Mouse (Mus musculus) C2C12 (cell line): ENCODE data around the gene Bend6.

Experiments
- CTCF ChIP-seq: IDR thresholded peaks from one replicate; pipeline ENCODE4 v1.5.1; 2011; ENCODE audit not compliant: control insufficient read depth, insufficient read depth, insufficient read length
- FOSL1 ChIP-seq: IDR thresholded peaks from one replicate; pipeline ENCODE4 v1.8.0; 2011; ENCODE audit warnings: mild to moderate bottlenecking, low read length; ENCODE audit not compliant: poor library complexity, insufficient read depth, severe bottlenecking
- USF1 ChIP-seq: IDR thresholded peaks from one replicate; pipeline ENCODE4 v1.6.1; 2011; ENCODE audit warnings: low read depth, mild to moderate bottlenecking, control low read depth, moderate library complexity

DNA sequence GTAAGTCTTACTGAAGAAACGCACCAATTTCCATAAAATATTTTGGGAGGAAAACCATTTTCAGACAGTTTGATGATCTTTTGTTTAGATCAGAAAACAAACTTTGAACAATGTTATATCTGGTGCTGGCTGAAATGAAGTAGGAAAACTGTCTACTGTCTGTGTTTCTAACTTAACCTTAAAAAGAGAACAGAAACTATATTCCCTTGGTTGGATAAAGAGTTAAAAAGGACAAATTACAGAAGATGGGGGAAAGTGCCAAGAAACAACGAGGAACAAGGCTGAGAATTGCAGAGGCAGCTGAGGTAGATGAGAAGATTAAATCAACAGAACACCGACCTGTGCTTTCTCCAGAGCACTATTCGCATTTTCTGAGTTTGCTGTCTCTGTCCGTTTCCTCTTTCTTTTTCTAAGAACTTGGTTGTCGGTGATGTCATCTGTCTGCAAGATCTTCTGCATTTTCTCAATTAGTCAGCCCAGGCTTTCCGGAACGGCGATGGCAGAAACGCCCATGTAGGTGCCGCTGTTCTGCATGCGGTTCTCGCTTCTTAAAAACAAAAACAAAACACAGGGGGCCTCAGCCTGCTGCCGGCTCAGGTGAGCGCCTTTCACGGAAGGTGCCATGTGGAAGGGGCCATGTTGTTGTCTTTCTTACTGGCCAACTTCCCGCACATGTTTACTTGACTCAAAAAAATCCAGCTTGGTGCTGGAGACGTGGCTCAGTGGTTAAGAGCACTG, 24.3 kb downstream of the Bend6 start:
- TF ChIP-seq CTCF (no peak), FOSL1 (no peak), USF1 (no peak)
